ENCODE assay signal across 25 mouse cellular contexts in the genomic region with DNA sequence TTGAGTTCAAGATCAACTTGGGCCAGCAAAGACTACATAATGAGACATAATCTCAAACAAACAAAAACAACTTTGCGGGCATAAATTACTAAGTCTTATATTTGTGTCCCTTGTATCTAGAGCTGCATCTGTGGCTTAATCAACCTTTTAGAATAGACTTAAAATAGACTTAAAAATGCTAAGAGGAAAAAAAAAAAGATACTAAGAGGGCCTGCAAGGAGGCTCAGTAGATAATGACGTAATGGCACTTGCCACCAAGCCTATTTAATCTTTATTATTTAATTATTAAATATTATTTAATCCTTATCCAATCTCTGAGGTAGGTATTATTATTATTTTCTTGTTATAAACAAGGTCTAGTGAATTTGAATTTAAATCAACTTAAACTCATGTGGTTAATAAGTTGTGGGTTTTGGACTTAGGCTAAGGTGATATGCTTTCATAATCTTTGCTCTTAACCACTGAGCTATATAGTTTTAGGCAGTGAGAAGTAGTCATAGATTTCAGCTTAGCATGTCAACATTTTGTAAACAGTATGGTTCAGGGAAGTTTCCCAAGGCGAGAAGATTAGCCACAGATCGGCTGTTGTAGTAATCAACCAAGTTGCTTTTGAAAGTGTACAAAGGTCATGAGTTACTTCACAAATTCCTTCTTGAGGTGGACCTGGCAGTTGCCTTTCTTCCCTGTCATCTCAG. TPM values are rescaled to one million over a fixed set of nuclear protein-coding genes. Genes with fewer than 3 reads are reported as not detected.
A peak's percentile ranks its signal among the peaks of the same experiment; 100 is the strongest.
DNase-seq lines count a peak whose midpoint lies in the region; ATAC-seq and TF ChIP-seq lines count a peak whose summit lies in the region.
"Had no signal": no experiment of that assay in that cellular context is flagged by ENCODE, and none has a peak within 500 bp of the region (broad histone marks: within the 10 kb centered on the region; RNA-seq: fewer than 3 reads in every experiment).

No protein-coding gene starts in this region.

- H3K4me1 ChIP-seq in lung, adult 2 months (ENCODE audit: control insufficient read depth, insufficient read depth, low read length) = peaks cover 10% of the 10 kb centered on the region
- H3K4me1 ChIP-seq: hindbrain, embryonic 15.5 days; kidney, embryonic 15.5 days; neural tube, embryonic 13.5 days had no signal

- ATAC-seq in megakaryocyte, adult 5-6 weeks (ENCODE audit: poor library complexity, severe bottlenecking) = peak; percentile 81
- ATAC-seq in erythroblast, adult 5-6 weeks (replicated peaks; ENCODE audit: low FRiP score, poor library complexity, severe bottlenecking) = no peak

- no peak overlapping the region for H3K4me3 ChIP-seq in lung, adult 2 months (replicated peaks; ENCODE audit: extremely low read depth, low read depth, low read length)
- H3K4me3 ChIP-seq: forebrain, embryonic 12.5 days; heart, embryonic 10.5 days; hindbrain, embryonic 15.5 days; kidney, embryonic 15.5 days; limb, embryonic 12.5 days; megakaryocyte, embryonic 14.5 days; myocyte; neural tube, embryonic 13.5 days had no signal

- WGBS in lung, adult 2 months = 65% methylated on average over 4 of the region's 4 CpGs

- no peak for TF ChIP-seq CTCF in lung, adult 2 months (IDR thresholded peaks at IDR 0.05; ENCODE audit: insufficient read depth, low read length)

- no peak for TF ChIP-seq POLR2A in lung, adult 2 months (IDR thresholded peaks at IDR 0.05; ENCODE audit: borderline replicate concordance, extremely low read depth, low read depth, low read length)

- peak; percentile 46 for DNase-seq in lung, postnatal 36 days
- DNase-seq in lung, adult 2 months = no peak
- DNase-seq in fat pad, adult 2 months (ENCODE audit: extremely low read depth, low read depth, low spot score) = peak; percentile 63
- peak; percentile 54 for DNase-seq in yolk sac, embryonic 10.5 days (ENCODE audit: low spot score)
- no peak for DNase-seq in thymus, postnatal 25 days
- no peak for DNase-seq in cerebellum, adult 9-11 months
- DNase-seq: adrenal gland, postnatal 14 days; cerebellum, adult 11-12 months; cerebellum, postnatal 25 days; heart, postnatal 4 days; kidney, postnatal 4 days; lung, embryonic 14.5 days; midbrain, embryonic 14.5 days; right cerebral cortex, adult 18-20 months; right cerebral cortex, postnatal 4 days had no signal

RNA-seq across cellular contexts. Expression of gene Stim1, which starts 45.4 kb away (rescaled TPM):
- 74.0 and 78.7 TPM in 2 replicates for polyA plus RNA-seq in lung, adult 2 months (2012; rRNA removed)
- 28.0 and 28.8 TPM in 2 replicates for total RNA-seq in megakaryocyte, adult 5-6 weeks (2015)
- total RNA-seq in megakaryocyte, adult 5-6 weeks (2017) = 35.5 and 59.3 TPM in 2 replicates
- 7.7 and 29.2 TPM in 2 replicates for total RNA-seq in erythroblast, adult 5-6 weeks (2015; ENCODE audit: low replicate concordance)
- total RNA-seq in erythroblast, adult 5-6 weeks (2017; ENCODE audit: low replicate concordance) = 18.1 and 18.5 TPM in 2 replicates

RNA-seq across cellular contexts. Expression of gene Rhog, which starts 57.1 kb away (rescaled TPM):
- polyA plus RNA-seq in lung, adult 2 months (2012; rRNA removed) = 101 and 113 TPM in 2 replicates
- total RNA-seq in megakaryocyte, adult 5-6 weeks (2015) = 359 and 397 TPM in 2 replicates
- total RNA-seq in megakaryocyte, adult 5-6 weeks (2017) = 89.0 and 112 TPM in 2 replicates
- total RNA-seq in erythroblast, adult 5-6 weeks (2015; ENCODE audit: low replicate concordance) = 110 and 113 TPM in 2 replicates
- 22.4 and 27.5 TPM in 2 replicates for total RNA-seq in erythroblast, adult 5-6 weeks (2017; ENCODE audit: low replicate concordance)

Comparison
In these comparisons a context has a peak if more than half of its experiments do, and no peak if none do; other contexts are left out.
1. DNase-seq: peak in lung, postnatal 36 days (single experiment), fat pad, adult 2 months (single experiment) and yolk sac, embryonic 10.5 days (single experiment); none in lung, adult 2 months (single experiment), thymus, postnatal 25 days (single experiment) and cerebellum, adult 9-11 months (single experiment).